Mouse (Mus musculus): ENCODE results near the gene Bmi1. TPM values are rescaled to one million over a fixed set of nuclear protein-coding genes. Genes with fewer than 3 reads are reported as not detected.

Gene Bmi1
- total and polyA plus RNA-seq, 2 experiments from 2014 or later, result 14.0 to 37.2 TPM

- no peak for TF ChIP-seq CTCF (IDR thresholded peaks at IDR 0.05; ENCODE audit: low read depth)
- Histone ChIP-seq H3K4me1 (ENCODE audit: insufficient read depth, low read length) (0 out of 2 replicates have a peak, but pooled peaks cover 6% of the 10 kb centered on the region), H3K9me3 (ENCODE audit: low read length) (no peaks in the 10 kb centered on the region), H3K4me2 (ENCODE audit: low read depth, low read length) (peak overlapping the region; percentile 66; the same call in 1 of the 2 replicates), H3K9ac (replicated peaks; ENCODE audit: low read length) (no peak overlapping the region), H3K27ac (no peak overlapping the region), H3K4me3 (ENCODE audit: low read length) (peak overlapping the region; percentile 43; the same call in 1 of the 2 replicates), H3K27me3 (ENCODE audit: insufficient read depth, low read length) (peaks cover 72% of the 10 kb centered on the region), H3K36me3 (ENCODE audit: insufficient read depth, low read length) (no peaks in the 10 kb centered on the region)
- ATAC-seq (no peak), DNase-seq (ENCODE audit: low spot score) (no peak)
- 1% methylated on average over 9 of the region's 9 CpGs for WGBS
These were observed 13.9 kb downstream of the Bmi1 start for GRCm38 (mm10) chr2:18690756-18691155.

GRCm38 (mm10) chr2:18692031-18692430 is 15.2 kb downstream of the Bmi1 start:
- Histone ChIP-seq H3K36me3 (ENCODE audit: insufficient read depth, low read length) (no peaks in the 10 kb centered on the region), H3K27me3 (ENCODE audit: insufficient read depth, low read length) (peaks cover 69% of the 10 kb centered on the region), H3K4me1 (ENCODE audit: insufficient read depth, low read length) (0 out of 2 replicates have a peak, but pooled peaks cover 6% of the 10 kb centered on the region), H3K9me3 (ENCODE audit: low read length) (no peaks in the 10 kb centered on the region), H3K9ac (replicated peaks; ENCODE audit: low read length) (no peak overlapping the region), H3K27ac (no peak overlapping the region), H3K4me3 (ENCODE audit: low read length) (no peak overlapping the region), H3K4me2 (ENCODE audit: low read depth, low read length) (no peak overlapping the region)
- ATAC-seq (no peak), DNase-seq (ENCODE audit: low spot score) (no peak)
- no peak for TF ChIP-seq CTCF (IDR thresholded peaks at IDR 0.05; ENCODE audit: low read depth)

DNA sequence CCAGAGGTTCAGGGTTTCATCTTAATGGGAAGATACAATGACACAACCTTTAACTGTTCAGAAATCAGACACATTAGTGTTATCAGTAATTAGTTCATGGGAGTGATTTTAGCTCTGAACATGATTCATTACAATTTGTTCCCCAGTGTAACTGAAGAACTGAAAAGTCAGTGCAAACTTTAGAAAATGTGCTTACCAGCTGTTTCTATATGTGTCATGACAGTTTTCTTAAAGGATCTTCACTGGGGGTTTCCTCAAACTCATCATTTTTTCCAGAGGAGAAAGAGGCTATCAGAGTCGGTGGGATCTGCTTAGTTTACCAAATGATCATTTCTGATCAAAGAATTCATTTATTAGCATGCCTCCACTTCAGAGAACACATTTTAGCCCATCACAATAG is 15.7 kb downstream of the Bmi1 start:
- no peak overlapping the region for H3K4me2 ChIP-seq (ENCODE audit: low read depth, low read length)
- no peak overlapping the region for H3K9ac ChIP-seq (replicated peaks; ENCODE audit: low read length)
- no peaks in the 10 kb centered on the region for H3K36me3 ChIP-seq (ENCODE audit: insufficient read depth, low read length)
- DNase-seq (ENCODE audit: low spot score) (no peak), ATAC-seq (no peak)
- no peak overlapping the region for H3K27ac ChIP-seq
- TF ChIP-seq CTCF (IDR thresholded peaks at IDR 0.05; ENCODE audit: low read depth), result no peak
- 4% methylated on average over 1 of the region's 1 CpGs for WGBS
- 0 out of 2 replicates have a peak, but pooled peaks cover 6% of the 10 kb centered on the region for H3K4me1 ChIP-seq (ENCODE audit: insufficient read depth, low read length)
- no peak overlapping the region for H3K4me3 ChIP-seq (ENCODE audit: low read length)
- H3K27me3 ChIP-seq (ENCODE audit: insufficient read depth, low read length), result peaks cover 64% of the 10 kb centered on the region
- no peaks in the 10 kb centered on the region for H3K9me3 ChIP-seq (ENCODE audit: low read length)

- DNase-seq (ENCODE audit: low spot score), result no peak
- H3K36me3 ChIP-seq (ENCODE audit: insufficient read depth, low read length), result no peaks in the 10 kb centered on the region
- 2% methylated on average over 5 of the region's 5 CpGs for WGBS
- H3K4me2 ChIP-seq (ENCODE audit: low read depth, low read length), result peak overlapping the region; percentile 87
- peaks cover 57% of the 10 kb centered on the region for H3K27me3 ChIP-seq (ENCODE audit: insufficient read depth, low read length)
- H3K4me1 ChIP-seq (ENCODE audit: insufficient read depth, low read length), result 0 out of 2 replicates have a peak, but pooled peaks cover 6% of the 10 kb centered on the region
- H3K4me3 ChIP-seq (ENCODE audit: low read length), result peak overlapping the region; percentile 53
- H3K27ac ChIP-seq, result no peak overlapping the region
- no peak overlapping the region for H3K9ac ChIP-seq (replicated peaks; ENCODE audit: low read length)
- ATAC-seq, result no peak
- TF ChIP-seq CTCF (IDR thresholded peaks at IDR 0.05; ENCODE audit: low read depth), result no peak
- no peaks in the 10 kb centered on the region for H3K9me3 ChIP-seq (ENCODE audit: low read length)
These were observed 16.7 kb downstream of the Bmi1 start for GRCm38 (mm10) chr2:18693491-18693870.

- peak within 1 kb of the TSS; percentile 68; the same call in 1 of the 2 replicates for H3K27ac ChIP-seq
These were observed 17.2 kb downstream of the Bmi1 start, which contains the start of gene Spag6 for GRCm38 (mm10) chr2:18693871-18694610. Spag6 (plus strand) TSS chr2:18694032.

GRCm38 (mm10) chr2:18694611-18694950 is 17.8 kb downstream of the Bmi1 start:
- Histone ChIP-seq H3K4me1 (ENCODE audit: insufficient read depth, low read length) (0 out of 2 replicates have a peak, but pooled peaks cover under 1% of the 10 kb centered on the region), H3K27me3 (ENCODE audit: insufficient read depth, low read length) (peaks cover 56% of the 10 kb centered on the region), H3K27ac (no peak overlapping the region), H3K4me3 (ENCODE audit: low read length) (peak overlapping the region; percentile 53), H3K9me3 (ENCODE audit: low read length) (no peaks in the 10 kb centered on the region), H3K9ac (replicated peaks; ENCODE audit: low read length) (peak overlapping the region; percentile 66), H3K4me2 (ENCODE audit: low read depth, low read length) (peak overlapping the region; percentile 87), H3K36me3 (ENCODE audit: insufficient read depth, low read length) (no peaks in the 10 kb centered on the region)
- TF ChIP-seq CTCF (IDR thresholded peaks at IDR 0.05; ENCODE audit: low read depth), result no peak
- ATAC-seq (peak; percentile 39; the same call in 1 of the 2 replicates), DNase-seq (ENCODE audit: low spot score) (no peak)
- WGBS, result 0% methylated on average over 16 of the region's 20 CpGs

More at GRCm38 (mm10) chr2:18693871-18694610, 17.2 kb downstream of the Bmi1 start, which contains the start of gene Spag6:
- Histone ChIP-seq H3K9ac (replicated peaks; ENCODE audit: low read length) (peak within 1 kb of the TSS; percentile 66), H3K27me3 (ENCODE audit: insufficient read depth, low read length) (peaks cover 57% of the 10 kb centered on the region), H3K4me1 (ENCODE audit: insufficient read depth, low read length) (0 out of 2 replicates have a peak, but pooled peaks cover 6% of the 10 kb centered on the region), H3K4me3 (ENCODE audit: low read length) (peak within 1 kb of the TSS; percentile 53), H3K36me3 (ENCODE audit: insufficient read depth, low read length) (no peaks in the 10 kb centered on the region), H3K4me2 (ENCODE audit: low read depth, low read length) (peak within 1 kb of the TSS; percentile 87), H3K9me3 (ENCODE audit: low read length) (no peaks in the 10 kb centered on the region)
- peak; percentile 75 for ATAC-seq
- TF ChIP-seq CTCF (IDR thresholded peaks at IDR 0.05; ENCODE audit: low read depth), result no peak
- 1% methylated on average over 59 of the region's 61 CpGs for WGBS
- DNase-seq (ENCODE audit: low spot score), result peak; percentile 67

GRCm38 (mm10) chr2:18695163-18695562 is 18.3 kb downstream of the Bmi1 start:
- Histone ChIP-seq H3K4me3 (ENCODE audit: low read length) (no peak overlapping the region), H3K4me2 (ENCODE audit: low read depth, low read length) (peak overlapping the region; percentile 87)

More at GRCm38 (mm10) chr2:18695163-18695562, 18.3 kb downstream of the Bmi1 start:
- peaks cover 57% of the 10 kb centered on the region for H3K27me3 ChIP-seq (ENCODE audit: insufficient read depth, low read length)
- H3K36me3 ChIP-seq (ENCODE audit: insufficient read depth, low read length), result no peaks in the 10 kb centered on the region
- H3K9ac ChIP-seq (replicated peaks; ENCODE audit: low read length), result no peak overlapping the region
- no peak overlapping the region for H3K27ac ChIP-seq
- no peak for TF ChIP-seq CTCF (IDR thresholded peaks at IDR 0.05; ENCODE audit: low read depth)
- 4% methylated on average over 8 of the region's 8 CpGs for WGBS
- no peak for DNase-seq (ENCODE audit: low spot score)
- ATAC-seq, result no peak
- H3K9me3 ChIP-seq (ENCODE audit: low read length), result no peaks in the 10 kb centered on the region
- no peaks in the 10 kb centered on the region for H3K4me1 ChIP-seq (ENCODE audit: insufficient read depth, low read length)

All from hindbrain, postnatal 0 days (tissue).